Mouse (Mus musculus) lung, postnatal 0 days (tissue): ENCODE measurements around the gene Chd2.

Experiments
- CTCF ChIP-seq: IDR thresholded peaks from 2 replicates; pipeline ENCODE4 v1.5.1; 2016; ENCODE audit warnings: antibody characterized with exemption, mild to moderate bottlenecking
- EP300 ChIP-seq: IDR thresholded peaks from 2 replicates; pipeline ENCODE4 v1.6.1; 2016; ENCODE audit warnings: antibody characterized with exemption, mild to moderate bottlenecking, control low read depth

GRCm38 (mm10) chr7:73572571-73572970, 30.9 kb upstream of the Chd2 start:
- TF ChIP-seq CTCF, result no peak
- no peak for TF ChIP-seq EP300
